Mouse (Mus musculus) telencephalon, adult 2 months (tissue): ENCODE measurements around the gene Gm3248.
A peak's percentile ranks its signal among the peaks of the same experiment; 100 is the strongest.
"Not testable (repeated sequence)": the region's sequence is repeated elsewhere in the genome, so short reads cannot be mapped to it uniquely, and the experiment has no call there.

Experiments
- DNase-seq: peaks from one replicate; pipeline ENCODE4 v3.0.0-alpha.2; 2011; ENCODE audit warnings: low read depth, low spot score

Gm3248 gene

GRCm38 (mm10) chr14:5961635-5962034 is at the start of gene Gm3248:
TSS of gene Gm3248 (minus strand) at chr14:5961745.
- DNase-seq = peak; percentile 3

DNA sequence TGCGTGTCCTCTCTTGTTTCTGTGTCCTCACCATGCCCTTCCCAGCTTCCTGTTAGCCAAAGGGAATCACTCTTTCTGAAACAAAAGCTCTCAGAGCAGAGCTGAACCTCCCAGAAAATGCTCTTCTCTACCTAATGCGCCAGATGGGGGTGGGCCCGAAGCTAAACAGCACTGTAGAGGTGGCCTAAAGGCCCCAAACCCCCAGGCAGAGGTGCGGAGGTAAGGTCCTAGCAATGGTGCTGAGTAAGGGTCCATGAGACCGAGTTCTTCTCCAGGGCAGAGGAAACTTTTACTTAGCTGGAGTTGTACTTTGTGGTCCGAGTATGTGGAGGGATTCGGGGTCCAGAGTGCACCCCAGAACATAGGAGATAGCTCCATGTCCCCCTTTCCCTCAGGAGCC is 25.6 kb upstream of the Gm3248 start:
- DNase-seq = not testable (repeated sequence)

GRCm38 (mm10) chr14:5979037-5979436 is 17.5 kb upstream of the Gm3248 start, which contains the start of gene Gm3453:
TSS of gene Gm3453 (minus strand) at chr14:5979137.
- DNase-seq = not testable (repeated sequence)

GRCm38 (mm10) chr14:5962441-5962840 is 896 bp upstream of the Gm3248 start:
- DNase-seq = not testable (repeated sequence)

DNA sequence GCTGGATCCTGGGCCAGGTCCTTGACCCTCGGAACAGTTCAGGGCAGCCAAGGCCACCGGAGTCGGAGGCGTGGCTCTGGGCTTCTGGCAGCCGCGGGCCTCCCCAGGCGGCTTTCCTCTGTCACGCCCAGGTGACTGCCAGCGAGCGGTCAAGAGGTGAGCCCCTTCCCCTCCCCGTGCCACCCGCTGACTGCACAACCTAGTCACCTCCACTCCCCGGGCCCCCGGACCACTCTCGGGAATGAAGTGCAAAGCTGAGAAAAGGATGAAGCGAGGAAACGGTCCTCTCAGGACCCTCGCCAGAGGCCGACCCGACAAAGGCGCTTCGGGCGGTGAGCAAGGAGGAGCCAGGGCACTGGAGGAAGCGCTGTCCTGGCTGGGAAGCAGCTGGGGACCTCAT is 443 bp downstream of the Gm3248 start:
- DNase-seq = not testable (repeated sequence)

GRCm38 (mm10) chr14:5960479-5960878 is 1.1 kb downstream of the Gm3248 start:
- DNase-seq = not testable (repeated sequence)

GRCm38 (mm10) chr14:5923276-5923675 is 38.3 kb downstream of the Gm3248 start:
- not testable (repeated sequence) for DNase-seq

GRCm38 (mm10) chr14:5918330-5918942 is 43.1 kb downstream of the Gm3248 start:
- DNase-seq = not testable (repeated sequence)

GRCm38 (mm10) chr14:5913701-5914100 is 47.8 kb downstream of the Gm3248 start:
- DNase-seq = not testable (repeated sequence)
